Mouse (Mus musculus) limb, embryonic 14.5 days (tissue): ENCODE results near the gene Olfr284. TPM values are rescaled to one million over a fixed set of nuclear protein-coding genes. Genes with fewer than 3 reads are reported as not detected.
A peak's percentile ranks its signal among the peaks of the same experiment; 100 is the strongest.

ENCODE experiments used
- ATAC-seq: fragments of 200-750 bp; cut with Nextera tagmentation; 2 replicates; pipeline ENCODE4 v1.8.0; 2017; ENCODE audit warnings: low read depth, moderate number of reproducible peaks, moderate TSS enrichment; ENCODE audit not compliant: low FRiP score
- DNase-seq: peaks from one replicate; pipeline ENCODE4 v3.0.0-alpha.2; 2015; ENCODE audit warnings: low spot score
- H3K27ac ChIP-seq: fragments of 300-500 bp; sonication (generic); replicated peaks from 2 replicates; pipeline ENCODE4 v1.5.1; 2014; ENCODE audit warnings: low read depth, mild to moderate bottlenecking, low read length, moderate library complexity, mixed read lengths
- H3K27me3 ChIP-seq: fragments of 300-500 bp; sonication (generic); 2 replicates; pipeline ENCODE4 v1.6.1; 2014; ENCODE audit warnings: low read length, mixed read lengths; ENCODE audit not compliant: control insufficient read depth, insufficient read depth
- H3K36me3 ChIP-seq: fragments of 300-500 bp; sonication (generic); 2 replicates; pipeline ENCODE4 v1.6.1; 2014; ENCODE audit warnings: mild to moderate bottlenecking, low read length, moderate library complexity, mixed read lengths; ENCODE audit not compliant: control insufficient read depth, insufficient read depth
- H3K4me1 ChIP-seq: fragments of 300-500 bp; sonication (generic); 2 replicates; pipeline ENCODE4 v1.6.1; 2014; ENCODE audit warnings: antibody characterized with exemption, low read length, mixed read lengths; ENCODE audit not compliant: control insufficient read depth, insufficient read depth
- H3K4me2 ChIP-seq: fragments of 300-500 bp; sonication (generic); replicated peaks from 2 replicates; pipeline ENCODE4 v1.6.1; 2014; ENCODE audit warnings: low read depth, mild to moderate bottlenecking, low read length, moderate library complexity; ENCODE audit not compliant: severe bottlenecking
- H3K4me3 ChIP-seq: fragments of 300-500 bp; sonication (generic); replicated peaks from 2 replicates; pipeline ENCODE4 v1.5.1; 2014; ENCODE audit warnings: low read length
- H3K9ac ChIP-seq: fragments of 300-500 bp; sonication (generic); 2 replicates; pipeline ENCODE4 v1.6.1; 2014; ENCODE audit warnings: mild to moderate bottlenecking, low read depth, low read length, moderate library complexity; ENCODE audit not compliant: severe bottlenecking
- H3K9me3 ChIP-seq: fragments of 300-500 bp; sonication (generic); 2 replicates; pipeline ENCODE4 v1.6.1; 2016; ENCODE audit warnings: low read length; ENCODE audit not compliant: control insufficient read depth
- POLR2A ChIP-seq: fragments of 200-500 bp; IDR thresholded peaks from 2 replicates; pipeline ENCODE4 v1.8.0; 2012; ENCODE audit warnings: inconsistent platforms, mild to moderate bottlenecking, moderate library complexity, borderline replicate concordance; ENCODE audit not compliant: insufficient read depth, insufficient read length; ENCODE audit errors: extremely low read depth
- WGBS: fragments of 180-500 bp; shearing (Covaris S2); extraction: QIAGEN DNeasy Blood & Tissue Kit; methylation state at CpG from one replicate; pipeline ENCODE4 v1.1.7; 2014; 5-methylcytosine and 5-hydroxymethylcytosine counted together
- polyA plus RNA-seq, 2 experiments: library from polyadenylated mRNA; depleted of rRNA in 1 of 2; stranded (reverse) in 1 of 2; unstranded in 1 of 2; fragments of >200 nt; fragmentation: Nextera tagmentation in 1 of 2; extraction: Ambion mirVana in 1 of 2; gene quantifications; 2 replicates each; pipeline versions ENCODE4 v1.2.1 to v1.2.3; 2012 to 2014

Gene Olfr284
- polyA plus RNA-seq (2012; rRNA removed) = 0.10 TPM in 1 of 2 replicates, not detected in the other
- not detected in 2 replicates for polyA plus RNA-seq (2014; fragmentation: Nextera tagmentation; extraction: Ambion mirVana)

DNA sequence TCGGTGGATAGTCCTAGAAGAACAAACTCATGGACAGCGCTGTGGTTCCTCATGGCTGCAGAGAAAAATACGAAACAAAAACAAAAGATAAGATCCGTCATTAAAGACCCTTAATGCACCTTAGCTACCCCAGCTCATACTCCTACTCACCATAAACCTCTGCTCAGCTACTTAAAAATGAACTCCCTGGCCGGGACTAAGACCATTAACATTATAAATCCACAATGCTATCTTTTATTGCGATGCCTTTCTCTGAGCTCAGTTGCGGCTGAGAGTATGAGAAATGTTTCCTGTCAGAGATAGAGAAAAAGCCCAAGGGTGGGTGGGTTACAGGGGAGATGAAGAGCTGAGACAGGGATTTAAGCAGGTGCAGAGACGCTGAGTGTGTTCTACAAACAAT, at the start of gene Olfr284:
Olfr284 (minus strand) TSS at position 101 of the 400 bp plus-strand sequence.
- no peak for ATAC-seq
- H3K9ac ChIP-seq = no peak within 1 kb of the TSS
- WGBS = 82% methylated on average over 8 of the region's 8 CpGs
- H3K36me3 ChIP-seq = no peaks in the 10 kb centered on the region
- no peak for TF ChIP-seq POLR2A
- H3K9me3 ChIP-seq = no peaks in the 10 kb centered on the region
- H3K27me3 ChIP-seq = no peaks in the 10 kb centered on the region
- no peak within 1 kb of the TSS for H3K27ac ChIP-seq
- H3K4me2 ChIP-seq = no peak within 1 kb of the TSS
- DNase-seq = no peak
- H3K4me3 ChIP-seq = no peak within 1 kb of the TSS
- no peaks in the 10 kb centered on the region for H3K4me1 ChIP-seq

GRCm38 (mm10) chr15:98389796-98390195, 49.0 kb upstream of the Olfr284 start:
- WGBS = 31% methylated on average over 7 of the region's 7 CpGs
- Histone ChIP-seq H3K27me3 (no peaks in the 10 kb centered on the region), H3K9me3 (no peaks in the 10 kb centered on the region), H3K4me1 (no peaks in the 10 kb centered on the region), H3K4me2 (no peak overlapping the region), H3K36me3 (no peaks in the 10 kb centered on the region), H3K9ac (no peak overlapping the region), H3K27ac (no peak overlapping the region), H3K4me3 (no peak overlapping the region)
- DNase-seq = peak; percentile 64
- TF ChIP-seq POLR2A = no peak
- no peak for ATAC-seq

DNA sequence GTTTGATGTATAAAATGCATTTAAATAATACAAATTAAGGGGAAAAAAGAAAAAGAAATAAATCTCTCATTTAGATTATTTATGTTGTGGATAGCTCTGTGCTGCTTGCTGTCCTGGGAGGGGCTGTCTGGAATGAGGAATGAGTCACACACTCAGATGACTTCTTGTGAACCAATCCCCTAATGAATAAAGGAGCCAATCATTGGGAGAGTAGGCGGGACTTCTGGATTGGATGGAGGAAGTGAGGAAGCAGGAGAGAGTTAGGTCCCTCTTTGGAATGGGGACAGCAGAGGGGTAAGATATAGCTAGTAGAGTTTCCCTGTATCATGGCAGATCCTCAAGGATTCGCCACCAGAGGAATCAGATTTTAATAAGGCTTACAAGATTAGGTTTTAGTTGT, 46.8 kb upstream of the Olfr284 start:
- WGBS = 70% methylated on average over 2 of the region's 2 CpGs
- Histone ChIP-seq H3K9me3 (no peaks in the 10 kb centered on the region), H3K4me2 (no peak overlapping the region), H3K36me3 (no peaks in the 10 kb centered on the region), H3K27me3 (no peaks in the 10 kb centered on the region), H3K4me3 (no peak overlapping the region), H3K27ac (no peak overlapping the region), H3K4me1 (no peaks in the 10 kb centered on the region), H3K9ac (no peak overlapping the region)
- no peak for ATAC-seq
- no peak for DNase-seq
- TF ChIP-seq POLR2A = no peak

GRCm38 (mm10) chr15:98380846-98381245, 40.1 kb upstream of the Olfr284 start, which contains the start of gene Olfr283:
Gene Olfr283 (minus strand): TSS chr15:98380946.
- Histone ChIP-seq H3K4me1 (no peaks in the 10 kb centered on the region), H3K9ac (no peak within 1 kb of the TSS), H3K4me3 (no peak within 1 kb of the TSS), H3K9me3 (no peaks in the 10 kb centered on the region), H3K36me3 (no peaks in the 10 kb centered on the region), H3K27ac (no peak within 1 kb of the TSS), H3K4me2 (no peak within 1 kb of the TSS), H3K27me3 (no peaks in the 10 kb centered on the region)
- WGBS = 81% methylated on average over 6 of the region's 6 CpGs
- ATAC-seq = no peak
- no peak for DNase-seq
- no peak for TF ChIP-seq POLR2A

DNA sequence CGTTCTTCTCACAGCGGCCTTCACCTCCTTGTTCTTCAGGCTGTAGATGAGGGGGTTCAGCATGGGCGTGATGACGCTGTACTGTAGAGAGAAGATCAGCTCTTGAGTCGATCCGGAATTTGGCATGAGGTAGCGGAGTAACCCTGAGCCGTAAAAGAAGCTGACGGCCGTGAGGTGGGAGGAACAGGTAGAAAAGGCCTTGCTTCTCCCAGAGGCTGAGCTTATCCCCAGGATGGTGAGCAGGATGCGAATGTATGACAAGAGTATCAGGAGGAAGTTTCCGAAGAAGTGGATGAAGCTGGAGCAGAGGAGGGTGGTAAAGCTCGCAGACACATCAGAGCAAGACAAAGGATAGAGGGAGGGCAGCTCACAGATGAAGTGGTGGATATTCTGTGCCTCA, 37.4 kb upstream of the Olfr284 start:
- H3K9ac ChIP-seq = no peak overlapping the region
- DNase-seq = no peak
- WGBS = 89% methylated on average over 13 of the region's 13 CpGs

More for the DNA sequence above, 37.4 kb upstream of the Olfr284 start:
- no peak overlapping the region for H3K27ac ChIP-seq
- TF ChIP-seq POLR2A = no peak
- no peak overlapping the region for H3K4me3 ChIP-seq
- H3K4me1 ChIP-seq = no peaks in the 10 kb centered on the region
- no peaks in the 10 kb centered on the region for H3K9me3 ChIP-seq
- no peaks in the 10 kb centered on the region for H3K27me3 ChIP-seq
- H3K4me2 ChIP-seq = no peak overlapping the region
- no peak for ATAC-seq
- no peaks in the 10 kb centered on the region for H3K36me3 ChIP-seq
